Mouse (Mus musculus): Measurements from ENCODE around the gene Cntn6. TPM values are rescaled to one million over a fixed set of nuclear protein-coding genes. Genes with fewer than 3 reads are reported as not detected.

Cntn6 gene
- 4.8 and 5.1 TPM in 2 replicates for polyA plus RNA-seq (2012; rRNA removed)

GRCm38 (mm10) chr6:104492490-104493431 lies at the start of gene Cntn6:
Cntn6 (plus strand) TSS chr6:104492790.

